Mouse (Mus musculus) forebrain, embryonic 16.5 days (tissue): ENCODE measurements around the gene Gtf3c6. TPM values are rescaled to one million over a fixed set of nuclear protein-coding genes. Genes with fewer than 3 reads are reported as not detected.
"Not testable (repeated sequence)": the region's sequence is repeated elsewhere in the genome, so short reads cannot be mapped to it uniquely, and the experiment has no call there.

Source experiments
- ATAC-seq: fragments of 200-750 bp; cut with Nextera tagmentation; 2 replicates; pipeline ENCODE4 v1.8.0; 2017; ENCODE audit warnings: mild to moderate bottlenecking, moderate library complexity
- H3K27ac ChIP-seq: fragments of 300-500 bp; sonication (generic); 2 replicates; pipeline ENCODE4 v1.5.1; 2014; ENCODE audit warnings: low read length, control low read depth
- H3K27me3 ChIP-seq: fragments of 300-500 bp; sonication (generic); replicated peaks from 2 replicates; pipeline ENCODE4 v1.6.1; 2014; ENCODE audit warnings: low read length; ENCODE audit not compliant: control insufficient read depth, insufficient read depth
- H3K36me3 ChIP-seq: fragments of 300-500 bp; sonication (generic); 2 replicates; pipeline ENCODE4 v1.6.1; 2014; ENCODE audit not compliant: control insufficient read depth, insufficient read depth
- H3K4me1 ChIP-seq: fragments of 300-500 bp; sonication (generic); replicated peaks from 2 replicates; pipeline ENCODE4 v1.6.1; 2014; ENCODE audit warnings: low read length; ENCODE audit not compliant: control insufficient read depth, insufficient read depth
- H3K4me2 ChIP-seq: fragments of 300-500 bp; sonication (generic); 2 replicates; pipeline ENCODE4 v1.6.1; 2014; ENCODE audit warnings: mild to moderate bottlenecking, low read length, control low read depth
- H3K4me3 ChIP-seq: fragments of 300-500 bp; sonication (generic); replicated peaks from 2 replicates; pipeline ENCODE4 v1.5.1; 2014; ENCODE audit warnings: mild to moderate bottlenecking, low read length, control low read depth
- H3K9ac ChIP-seq: fragments of 300-500 bp; sonication (generic); replicated peaks from 2 replicates; pipeline ENCODE4 v1.6.1; 2014; ENCODE audit warnings: low read depth, low read length, control low read depth
- H3K9me3 ChIP-seq: fragments of 300-500 bp; sonication (generic); 2 replicates; pipeline ENCODE4 v1.6.1; 2016; ENCODE audit warnings: low read length; ENCODE audit not compliant: control insufficient read depth
- WGBS: fragments of 180-500 bp; shearing (Covaris S2); extraction: QIAGEN DNeasy Blood & Tissue Kit; methylation state at CpG from one replicate; pipeline ENCODE4 v1.1.7; 2014; 5-methylcytosine and 5-hydroxymethylcytosine counted together
- polyA plus RNA-seq: library from polyadenylated mRNA; unstranded; fragments of >200 nt; fragmentation: Nextera tagmentation; extraction: Ambion mirVana; gene quantifications from 2 replicates; pipeline ENCODE4 v1.2.1, GENCODE M21; 2015

Gene Gtf3c6
- polyA plus RNA-seq, result 85.4 and 88.5 TPM in 2 replicates

DNA sequence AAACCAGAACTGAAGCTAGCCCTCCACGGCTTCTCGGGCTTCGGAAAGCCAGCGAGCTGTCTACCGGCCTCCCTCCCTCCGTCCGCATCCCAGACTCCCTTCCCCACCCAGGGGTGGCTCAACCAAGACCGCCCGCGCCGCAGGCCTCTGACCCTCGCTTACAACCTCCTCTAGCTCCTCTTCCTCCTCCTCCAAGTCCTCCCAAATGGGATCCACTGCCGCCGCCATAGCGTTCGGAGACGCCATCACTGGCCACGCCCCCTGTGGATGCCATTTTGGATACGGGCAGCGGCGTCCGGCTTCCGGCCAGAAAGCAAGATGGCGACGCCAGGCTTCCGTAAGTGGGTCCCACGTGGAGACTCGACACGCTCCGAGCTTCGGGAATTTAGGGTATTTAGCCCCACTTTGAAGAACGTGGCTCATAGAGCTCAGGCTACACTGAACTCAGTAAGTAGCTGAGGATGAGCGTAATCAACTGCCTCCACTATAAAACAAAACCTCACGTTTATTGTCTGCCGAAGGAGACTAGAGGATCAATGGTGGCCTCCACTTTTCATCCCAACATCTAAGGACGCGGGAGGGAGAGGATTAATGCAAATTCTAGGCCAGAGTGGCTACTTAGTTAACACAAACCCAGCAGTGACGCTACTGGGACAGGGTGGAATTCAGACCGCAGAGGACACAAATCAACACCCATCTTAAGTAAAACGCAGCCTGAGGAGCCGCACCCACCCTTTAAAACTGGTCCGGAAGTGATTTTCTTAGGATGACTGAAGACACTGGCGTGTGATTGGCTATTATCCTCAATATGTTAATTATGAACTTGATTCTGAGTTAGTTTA lies at the start of gene Gtf3c6:
Gene Gtf3c6, minus strand, starts transcription at position 695 of the 842 bp plus-strand sequence.
- WGBS, result 0% methylated on average over 43 of the region's 43 CpGs
- peak within 1 kb of the TSS; percentile 82 for H3K9ac ChIP-seq
- ATAC-seq, result peak; percentile 77
- peaks cover 6% of the 10 kb centered on the region for H3K4me1 ChIP-seq
- peak within 1 kb of the TSS; percentile 71 for H3K4me2 ChIP-seq
- peaks cover 5% of the 10 kb centered on the region; the same call in 1 of the 2 replicates for H3K36me3 ChIP-seq
- H3K27ac ChIP-seq, result peak within 1 kb of the TSS; percentile 90
- H3K9me3 ChIP-seq, result no peaks in the 10 kb centered on the region
- no peaks in the 10 kb centered on the region for H3K27me3 ChIP-seq
- H3K4me3 ChIP-seq, result peak within 1 kb of the TSS; percentile 73

- ATAC-seq, result no peak
- H3K9ac ChIP-seq, result no peak overlapping the region
- H3K4me3 ChIP-seq, result no peak overlapping the region
- H3K27ac ChIP-seq, result no peak overlapping the region
- 93% methylated on average over 1 of the region's 1 CpGs for WGBS
- no peak overlapping the region for H3K4me2 ChIP-seq
- H3K4me1 ChIP-seq, result no peaks in the 10 kb centered on the region
- H3K27me3 ChIP-seq, result no peaks in the 10 kb centered on the region
- no peaks in the 10 kb centered on the region for H3K9me3 ChIP-seq
- no peaks in the 10 kb centered on the region for H3K36me3 ChIP-seq
Observed at GRCm38 (mm10) chr10:40305989-40306388, 48.1 kb upstream of the Gtf3c6 start.

DNA sequence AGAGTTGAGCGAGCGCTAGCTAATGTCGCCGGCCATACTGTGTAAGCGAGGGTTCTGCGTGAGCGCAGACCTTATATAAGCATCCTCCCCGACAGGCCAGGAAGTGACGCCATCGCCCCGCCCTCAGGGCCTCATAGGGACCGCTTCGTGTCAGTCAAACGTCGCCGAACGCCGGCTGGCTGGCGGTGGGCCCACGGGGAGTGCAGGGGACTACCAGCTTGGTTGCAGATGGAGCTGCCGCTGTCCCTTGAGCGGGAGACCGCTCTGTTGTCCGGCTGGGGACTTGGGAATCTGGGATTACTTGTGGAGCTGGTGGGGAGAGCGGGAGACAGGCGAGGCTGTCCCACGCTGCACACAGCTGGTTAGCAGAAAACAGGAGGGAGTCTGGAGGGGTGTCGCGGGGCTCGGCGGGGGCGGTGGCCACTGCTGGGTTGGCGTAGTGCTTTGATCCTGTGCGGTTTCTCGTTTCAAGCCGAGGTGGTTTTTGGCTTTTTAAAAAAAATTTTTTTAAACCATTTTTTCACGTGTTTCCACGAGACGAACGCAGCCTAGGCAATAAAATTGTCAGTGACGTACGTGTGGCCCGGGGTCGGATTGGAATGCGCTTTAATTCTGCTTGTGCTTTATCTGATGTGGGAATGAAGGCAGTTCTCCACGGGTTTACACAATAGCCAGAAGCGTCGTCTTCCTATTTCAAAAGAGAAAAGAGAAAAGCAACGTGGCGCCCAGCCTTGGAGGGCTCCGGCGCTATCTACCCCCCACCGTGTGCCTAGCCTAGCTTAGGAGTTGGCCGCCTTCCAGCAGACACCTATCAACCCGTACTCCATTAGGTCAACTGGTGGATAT lies 44.5 kb upstream of the Gtf3c6 start, which contains the start of gene Amd1:
Gene Amd1, minus strand, starts transcription at position 47 of the 846 bp plus-strand sequence.
- Histone ChIP-seq H3K4me1 (peaks cover 19% of the 10 kb centered on the region), H3K9ac (peak within 1 kb of the TSS; percentile 96), H3K9me3 (no peaks in the 10 kb centered on the region), H3K4me3 (peak within 1 kb of the TSS; percentile 96), H3K36me3 (no peaks in the 10 kb centered on the region), H3K27ac (peak within 1 kb of the TSS; percentile 99), H3K4me2 (peak within 1 kb of the TSS; percentile 94), H3K27me3 (no peaks in the 10 kb centered on the region)
- WGBS, result under 1% methylated on average over 55 of the region's 55 CpGs
- ATAC-seq, result peak; percentile 98

GRCm38 (mm10) chr10:40301181-40302075 lies 43.5 kb upstream of the Gtf3c6 start:
- H3K9me3 ChIP-seq, H3K27me3 ChIP-seq, H3K36me3 ChIP-seq: not testable (repeated sequence)
- Histone ChIP-seq H3K4me2 (peak overlapping the region; percentile 84), H3K4me1 (peaks cover 22% of the 10 kb centered on the region), H3K4me3 (peak overlapping the region; percentile 96), H3K27ac (peak overlapping the region; percentile 87), H3K9ac (peak overlapping the region; percentile 80)
- ATAC-seq, result peak; percentile 13
- WGBS, result under 1% methylated on average over 61 of the region's 91 CpGs

DNA sequence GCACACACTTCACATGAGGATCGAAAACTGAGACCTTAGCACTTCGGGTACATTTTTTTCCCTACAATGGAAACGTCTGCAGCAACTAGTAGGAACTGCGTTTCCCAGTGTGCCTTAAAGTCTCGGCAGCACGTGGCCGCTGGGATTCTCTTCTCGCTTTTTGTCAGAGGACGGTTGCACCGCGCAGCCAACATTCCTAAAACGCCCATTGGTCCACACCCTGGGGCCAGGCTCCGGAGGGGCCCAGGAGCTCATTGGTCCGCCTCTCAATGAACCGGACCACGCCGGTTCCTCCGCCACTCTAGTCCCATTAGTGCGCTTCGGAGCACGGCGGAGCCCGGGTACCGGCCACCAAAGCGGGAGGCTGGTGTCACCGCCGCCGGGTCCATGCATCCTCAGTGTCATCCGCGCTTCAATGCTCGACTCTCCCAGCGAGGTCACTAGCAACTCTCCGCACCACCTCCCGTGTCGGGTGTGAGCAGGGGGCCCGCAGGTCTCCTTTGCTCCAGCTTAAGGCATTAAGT lies 42.8 kb upstream of the Gtf3c6 start:
- Histone ChIP-seq H3K9ac (peak overlapping the region; percentile 80), H3K9me3 (no peaks in the 10 kb centered on the region), H3K4me1 (peaks cover 22% of the 10 kb centered on the region), H3K4me3 (peak overlapping the region; percentile 92), H3K27me3 (no peaks in the 10 kb centered on the region), H3K27ac (peak overlapping the region; percentile 87), H3K36me3 (no peaks in the 10 kb centered on the region), H3K4me2 (peak overlapping the region; percentile 84)
- 0% methylated on average over 36 of the region's 36 CpGs for WGBS
- ATAC-seq, result peak; percentile 72

DNA sequence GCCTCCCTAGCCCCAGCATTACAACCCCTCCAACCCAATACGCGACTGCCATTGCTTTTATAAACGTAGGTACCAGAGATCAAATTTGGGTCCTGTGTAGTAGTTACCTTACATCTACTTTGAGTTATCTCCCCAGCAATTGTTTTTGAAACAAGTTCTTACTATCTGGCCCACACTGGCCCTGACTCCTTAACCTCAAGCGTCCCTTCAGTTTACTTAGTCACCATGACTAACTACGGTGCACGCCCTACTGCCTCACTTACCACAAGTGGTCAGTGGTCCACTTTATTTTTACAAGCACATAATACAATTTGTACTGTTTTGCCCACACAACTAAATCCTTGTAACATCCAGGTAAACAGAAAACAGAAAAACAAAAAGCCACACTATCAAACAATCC lies 34.7 kb upstream of the Gtf3c6 start:
- Histone ChIP-seq H3K4me2 (no peak overlapping the region), H3K4me3 (no peak overlapping the region), H3K27me3 (no peaks in the 10 kb centered on the region), H3K36me3 (peaks cover 11% of the 10 kb centered on the region; the same call in 1 of the 2 replicates), H3K9me3 (no peaks in the 10 kb centered on the region), H3K27ac (no peak overlapping the region), H3K9ac (no peak overlapping the region), H3K4me1 (peaks cover 3% of the 10 kb centered on the region)
- no peak for ATAC-seq
- WGBS, result 97% methylated on average over 6 of the region's 6 CpGs

- Histone ChIP-seq H3K9me3 (no peaks in the 10 kb centered on the region), H3K4me3 (no peak overlapping the region), H3K4me1 (no peaks in the 10 kb centered on the region; the same call in 1 of the 2 replicates), H3K9ac (no peak overlapping the region), H3K27ac (no peak overlapping the region), H3K36me3 (peaks cover 11% of the 10 kb centered on the region; the same call in 1 of the 2 replicates), H3K27me3 (no peaks in the 10 kb centered on the region), H3K4me2 (no peak overlapping the region)
- no peak for ATAC-seq
- 98% methylated on average over 1 of the region's 1 CpGs for WGBS
Observed at GRCm38 (mm10) chr10:40286767-40287166, 28.9 kb upstream of the Gtf3c6 start.

- Histone ChIP-seq H3K27ac (no peak overlapping the region), H3K36me3 (peaks cover 6% of the 10 kb centered on the region; the same call in 1 of the 2 replicates), H3K4me1 (no peaks in the 10 kb centered on the region; the same call in 1 of the 2 replicates), H3K9me3 (no peaks in the 10 kb centered on the region), H3K4me3 (no peak overlapping the region), H3K9ac (no peak overlapping the region), H3K4me2 (no peak overlapping the region), H3K27me3 (no peaks in the 10 kb centered on the region)
- 86% methylated on average over 1 of the region's 1 CpGs for WGBS
- ATAC-seq, result no peak
Observed at GRCm38 (mm10) chr10:40285571-40285970, 27.7 kb upstream of the Gtf3c6 start.
